Mouse (Mus musculus) G1E (cell line): Measurements from ENCODE around the gene Cdip1.

Source experiments
- CTCF ChIP-seq: IDR thresholded peaks from 2 replicates; pipeline ENCODE4 v1.5.1; 2012; ENCODE audit warnings: low read depth, low read length, inconsistent platforms, mixed read lengths
- GATA1 ChIP-seq: IDR thresholded peaks from 2 replicates; pipeline ENCODE4 v1.6.1; 2012; ENCODE audit warnings: borderline replicate concordance, low read length, inconsistent platforms, mixed read lengths
- POLR2AphosphoS5 ChIP-seq: IDR thresholded peaks from 2 replicates; pipeline ENCODE4 v1.6.1; 2012; ENCODE audit warnings: low read depth, low read length, inconsistent platforms; ENCODE audit not compliant: insufficient replicate concordance
- TAL1 ChIP-seq: conservative IDR thresholded peaks from 2 replicates; pipeline ENCODE4 v1.6.1; 2012; ENCODE audit warnings: low read depth, low read length, inconsistent platforms, mixed read lengths

DNA sequence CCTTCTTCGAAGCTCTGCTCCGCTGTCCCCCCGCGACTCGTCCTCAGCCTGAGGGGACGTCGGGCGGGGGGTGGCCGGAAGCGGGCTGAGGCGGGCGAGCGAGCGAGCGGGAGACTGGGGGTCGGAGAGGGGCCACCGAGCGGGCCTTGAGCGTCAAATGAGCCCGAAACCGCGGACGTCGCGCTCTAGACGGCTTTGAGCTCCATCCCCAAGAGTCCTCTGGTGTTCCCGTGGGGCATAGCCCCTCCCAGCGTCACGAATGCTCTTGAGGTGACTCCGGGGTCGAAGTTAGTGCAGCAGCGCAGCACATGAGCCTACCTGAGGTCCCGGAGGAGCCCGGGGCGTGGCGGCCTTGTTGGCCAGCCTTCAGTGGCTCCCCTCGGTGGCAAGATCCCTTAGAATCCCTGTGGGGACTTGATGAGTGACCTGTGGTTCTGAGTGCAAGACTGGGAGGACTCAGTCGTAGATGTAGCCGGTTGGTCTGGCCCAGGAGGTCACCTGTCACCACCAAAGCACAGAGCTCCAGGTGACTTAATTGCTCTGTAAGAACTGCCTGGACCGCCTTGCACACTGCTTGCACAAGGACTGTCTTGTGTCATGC is 63.5 kb downstream of the Cdip1 start:
- TF ChIP-seq CTCF = no peak
- no peak for TF ChIP-seq POLR2AphosphoS5
- no peak for TF ChIP-seq TAL1
- TF ChIP-seq GATA1 = no peak
